Mouse (Mus musculus): ENCODE measurements around the gene Snx18. TPM values are rescaled to one million over a fixed set of nuclear protein-coding genes. Genes with fewer than 3 reads are reported as not detected.

Snx18 gene
- 16.6 and 31.7 TPM in 2 replicates for polyA plus RNA-seq (2012; rRNA removed; ENCODE audit: low replicate concordance)

DNA sequence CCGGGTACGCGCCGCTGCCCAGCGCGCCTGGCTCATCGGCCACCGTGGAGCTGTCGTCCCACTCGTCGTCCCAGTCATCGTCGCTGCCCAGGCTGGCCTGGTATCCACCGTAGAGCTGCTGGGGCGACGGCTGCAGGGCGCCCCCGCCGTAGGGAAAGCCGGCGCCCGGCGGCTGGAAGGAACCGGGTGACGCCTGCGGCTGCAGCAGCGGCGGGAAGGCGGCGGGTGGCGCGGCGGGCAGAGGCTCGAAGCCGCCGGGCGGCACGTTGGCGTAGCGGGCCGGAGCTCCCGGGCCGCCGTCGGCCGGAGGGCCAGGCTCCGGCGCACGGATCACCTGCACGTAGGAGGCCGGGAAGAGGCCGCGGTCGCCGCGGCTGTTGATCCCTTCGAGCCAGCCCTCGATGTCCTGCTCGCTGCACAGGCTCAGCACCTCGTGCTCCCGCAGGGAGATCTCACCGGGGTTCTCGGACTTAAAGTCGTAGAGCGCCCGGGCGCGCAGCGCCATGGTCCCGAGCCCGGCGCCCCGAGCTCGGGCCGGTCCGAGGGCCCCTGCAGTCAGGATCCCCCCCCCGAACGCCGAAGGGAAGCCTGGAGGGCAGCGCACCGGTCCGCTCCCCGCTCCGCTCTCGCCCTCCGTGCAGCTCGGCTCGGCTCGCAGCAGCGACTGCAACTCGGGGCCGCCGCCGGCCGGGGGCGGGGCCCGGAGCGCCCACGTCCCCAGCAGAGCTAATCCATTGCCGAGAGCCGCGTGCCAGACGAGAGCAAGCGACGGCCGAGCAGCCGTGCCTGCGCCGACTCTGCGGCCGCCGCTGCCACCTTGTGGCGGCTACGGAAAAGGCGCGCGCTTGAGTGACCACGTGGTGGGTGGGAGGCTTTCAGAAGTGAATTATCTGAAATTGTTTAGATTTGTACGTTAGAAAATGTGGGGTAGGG lies at the start of gene Snx18:
Snx18 (minus strand) TSS at position 674 of the 933 bp plus-strand sequence.

DNA sequence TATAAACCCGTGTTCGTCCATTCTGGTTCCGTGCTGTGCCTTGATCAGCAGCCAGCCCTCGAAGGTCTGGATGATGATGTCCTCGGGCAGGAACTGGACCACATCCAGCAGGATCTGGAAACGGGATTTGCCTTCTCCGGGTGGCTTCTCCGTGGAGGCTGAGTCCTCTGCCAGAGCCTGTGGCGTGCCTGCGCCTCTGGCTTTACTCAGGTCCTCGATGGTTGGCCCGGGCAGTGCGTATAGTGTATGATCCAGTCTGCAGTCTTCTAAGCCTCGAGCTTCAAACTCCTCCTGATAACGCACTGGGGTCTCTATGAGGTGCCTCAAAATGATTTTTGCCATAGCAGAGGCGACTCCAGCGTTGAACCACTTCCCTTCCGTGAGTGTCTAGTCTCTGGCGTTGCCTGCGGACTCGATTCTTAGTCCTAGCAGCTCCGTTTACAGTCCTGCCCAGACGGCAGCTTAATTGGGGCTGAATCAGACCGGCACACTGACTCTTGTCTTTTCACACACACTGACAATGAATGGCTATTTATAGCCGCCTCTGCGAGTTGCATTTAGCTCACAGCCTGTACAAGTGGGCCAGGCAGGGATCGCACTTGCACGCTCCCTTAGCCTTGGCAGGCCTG lies 44.9 kb upstream of the Snx18 start, which contains the start of gene Hspb3:
Hspb3 (minus strand) TSS at position 526 of the 629 bp plus-strand sequence.

Other genes starting within 250 kb of the Snx18 start
- gene Hspb3, start 45.1 kb upstream of the Snx18 start, polyA plus RNA-seq (2012; rRNA removed; ENCODE audit: low replicate concordance) = not detected in 2 replicates
- 8.4 and 15.6 TPM in 2 replicates for gene Arl15, start 175.9 kb upstream of the Snx18 start, polyA plus RNA-seq (2012; rRNA removed; ENCODE audit: low replicate concordance)

All from subcutaneous adipose tissue, adult 2 months (tissue).